Mouse (Mus musculus): ENCODE measurements at regions not wholly inside any gene's neighbourhood (a gene's known extent, or its start where the extent isn't known, plus 50 kb on each side); places are given as distances from the start of the nearest gene placed in this dataset.

DNA sequence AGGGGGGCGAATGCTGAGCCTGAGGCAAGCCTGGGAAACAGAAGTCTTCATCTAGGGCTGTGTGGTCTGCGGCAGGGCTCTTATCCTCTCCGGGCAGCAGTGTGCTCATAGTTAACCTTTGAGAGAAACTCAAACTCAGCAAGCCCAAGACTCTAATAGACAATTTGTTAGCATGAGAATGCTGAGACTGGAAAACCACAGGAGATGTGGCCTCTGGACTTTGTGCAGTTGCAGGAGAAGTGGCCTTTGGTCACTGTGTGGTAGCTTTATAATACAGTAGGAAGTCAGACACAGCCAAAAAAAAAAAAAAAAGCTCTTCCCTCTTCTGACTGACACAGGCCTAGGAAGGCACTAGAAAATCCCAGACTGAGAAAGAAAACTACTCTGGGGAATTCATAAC lies 228.2 kb downstream of the Pdcd6ip start:
- 81% methylated on average over 3 of the region's 3 CpGs for WGBS
- no peaks in the 10 kb centered on the region for H3K27me3 ChIP-seq
- no peaks in the 10 kb centered on the region for H3K4me1 ChIP-seq
- H3K27ac ChIP-seq = no peak overlapping the region
- H3K36me3 ChIP-seq = no peaks in the 10 kb centered on the region
- no peaks in the 10 kb centered on the region for H3K9me3 ChIP-seq (replicated peaks)
- no peak for ATAC-seq (replicated peaks; ENCODE audit: low FRiP score)
- H3K4me3 ChIP-seq (replicated peaks) = no peak overlapping the region
- H3K9ac ChIP-seq = no peak overlapping the region
- H3K4me2 ChIP-seq = no peak overlapping the region

DNA sequence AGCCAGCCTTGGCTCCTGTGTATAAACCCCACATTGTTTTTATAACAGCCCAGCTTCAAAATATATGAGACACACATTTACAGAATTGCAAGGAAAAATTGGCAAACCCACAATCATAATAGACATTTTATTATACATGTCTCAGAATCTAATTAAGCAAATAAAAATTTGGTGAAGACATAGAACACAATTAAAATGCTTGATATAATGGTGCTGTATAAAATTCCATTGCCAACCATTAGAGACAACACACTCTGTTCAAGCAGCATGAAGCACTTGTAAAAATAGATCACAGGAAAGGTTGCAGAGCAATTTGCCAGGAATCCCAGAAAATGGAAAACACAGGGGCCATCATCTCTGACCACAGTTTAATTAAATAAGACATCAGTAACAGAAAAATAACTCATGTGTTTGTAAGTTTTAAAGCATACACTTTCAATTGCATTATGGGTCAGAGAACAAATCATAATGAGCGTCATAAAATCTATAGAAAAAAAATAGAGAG lies 229.2 kb downstream of the Pdcd6ip start:
- Histone ChIP-seq H3K36me3 (no peaks in the 10 kb centered on the region), H3K4me2 (no peak overlapping the region), H3K9me3 (replicated peaks) (no peaks in the 10 kb centered on the region), H3K27me3 (no peaks in the 10 kb centered on the region), H3K4me3 (replicated peaks) (no peak overlapping the region), H3K9ac (no peak overlapping the region), H3K4me1 (no peaks in the 10 kb centered on the region), H3K27ac (no peak overlapping the region)
- no peak for ATAC-seq (replicated peaks; ENCODE audit: low FRiP score)
- 87% methylated on average over 1 of the region's 1 CpGs for WGBS

DNA sequence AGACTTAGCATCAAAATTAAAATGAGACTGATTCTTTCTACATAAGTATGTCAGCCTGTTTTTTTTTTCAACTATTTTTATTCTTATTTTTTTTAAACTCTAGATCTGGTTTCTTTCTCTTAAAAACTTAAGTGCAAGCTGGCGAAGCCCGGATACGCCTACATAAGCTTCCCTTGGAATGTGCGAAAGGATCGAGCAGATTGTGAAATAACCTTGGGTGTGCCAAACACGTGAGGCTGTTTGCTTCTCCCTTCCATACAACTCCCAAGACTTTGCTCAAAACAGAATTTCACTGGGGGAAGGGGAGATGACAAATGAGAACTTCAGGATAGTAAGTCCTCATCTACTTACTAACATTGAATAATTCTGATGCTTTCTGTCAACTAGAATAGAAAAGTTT lies 236.3 kb downstream of the Pdcd6ip start:
- 91% methylated on average over 6 of the region's 6 CpGs for WGBS

DNA sequence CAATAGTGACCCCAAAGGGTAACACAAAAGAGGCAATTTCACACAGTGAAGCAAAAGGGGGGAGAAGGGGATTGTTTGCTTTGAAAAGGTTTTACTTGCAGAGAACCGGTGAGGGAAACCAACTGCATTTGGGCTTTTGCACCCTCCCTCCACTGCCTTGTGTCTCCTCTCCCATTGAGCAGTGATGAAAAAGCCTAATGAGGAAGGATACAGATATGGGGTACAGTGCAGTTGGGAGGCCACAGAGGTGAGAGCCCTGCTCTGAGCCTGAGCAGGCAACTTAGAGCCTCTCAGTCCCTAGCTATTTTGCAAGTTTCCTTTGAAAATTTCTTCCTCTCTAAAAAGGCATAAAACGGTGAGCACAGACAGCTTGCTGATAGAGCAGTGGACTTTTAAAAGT lies 245.2 kb downstream of the Pdcd6ip start:
- 22% methylated on average over 2 of the region's 2 CpGs for WGBS
- H3K27me3 ChIP-seq = no peaks in the 10 kb centered on the region
- H3K9ac ChIP-seq = no peak overlapping the region
- no peaks in the 10 kb centered on the region for H3K36me3 ChIP-seq
- no peaks in the 10 kb centered on the region for H3K9me3 ChIP-seq (replicated peaks)
- no peaks in the 10 kb centered on the region for H3K4me1 ChIP-seq
- no peak for ATAC-seq (replicated peaks; ENCODE audit: low FRiP score)
- no peak overlapping the region for H3K4me2 ChIP-seq
- no peak overlapping the region for H3K27ac ChIP-seq
- no peak overlapping the region for H3K4me3 ChIP-seq (replicated peaks)

More for the DNA sequence above, 236.3 kb downstream of the Pdcd6ip start:
- Histone ChIP-seq H3K4me3 (replicated peaks) (no peak overlapping the region), H3K9me3 (replicated peaks) (no peaks in the 10 kb centered on the region), H3K4me1 (no peaks in the 10 kb centered on the region), H3K27ac (no peak overlapping the region), H3K27me3 (no peaks in the 10 kb centered on the region), H3K4me2 (no peak overlapping the region), H3K9ac (no peak overlapping the region), H3K36me3 (no peaks in the 10 kb centered on the region)
- ATAC-seq (replicated peaks; ENCODE audit: low FRiP score) = no peak

DNA sequence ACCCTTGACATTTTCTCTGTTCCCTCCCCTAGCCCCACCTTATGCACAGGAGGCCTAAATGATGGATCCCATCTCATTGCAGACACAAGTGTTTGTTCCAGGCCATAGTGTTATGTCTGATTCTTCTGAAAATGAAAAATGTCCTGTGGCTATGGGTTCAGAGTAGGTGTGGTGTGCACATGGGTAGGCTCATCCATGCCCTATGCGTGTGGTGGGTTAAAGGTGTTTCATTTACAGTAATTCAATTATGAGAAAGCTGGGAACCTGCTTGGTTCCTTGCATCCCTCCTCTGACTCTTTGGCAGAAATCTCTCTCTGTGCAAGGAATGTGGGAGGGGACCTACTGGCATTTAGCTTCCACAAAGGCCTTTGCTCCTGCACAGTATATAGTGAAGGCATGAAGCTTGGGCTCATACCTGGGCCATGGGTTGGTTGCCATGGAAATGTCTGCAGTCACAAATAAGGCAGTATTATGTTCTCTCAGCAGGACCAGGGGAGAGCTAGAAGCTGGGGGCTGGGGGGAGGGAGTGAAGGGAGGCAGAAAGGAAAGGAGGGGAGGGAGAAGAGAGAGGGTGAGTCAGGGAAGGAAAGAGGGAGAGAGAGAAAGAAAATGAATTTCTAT lies 245.7 kb downstream of the Pdcd6ip start:
- no peak overlapping the region for H3K4me2 ChIP-seq
- WGBS = 92% methylated on average over 1 of the region's 1 CpGs
- no peaks in the 10 kb centered on the region; the same call in 1 of the 2 replicates for H3K4me1 ChIP-seq

DNA sequence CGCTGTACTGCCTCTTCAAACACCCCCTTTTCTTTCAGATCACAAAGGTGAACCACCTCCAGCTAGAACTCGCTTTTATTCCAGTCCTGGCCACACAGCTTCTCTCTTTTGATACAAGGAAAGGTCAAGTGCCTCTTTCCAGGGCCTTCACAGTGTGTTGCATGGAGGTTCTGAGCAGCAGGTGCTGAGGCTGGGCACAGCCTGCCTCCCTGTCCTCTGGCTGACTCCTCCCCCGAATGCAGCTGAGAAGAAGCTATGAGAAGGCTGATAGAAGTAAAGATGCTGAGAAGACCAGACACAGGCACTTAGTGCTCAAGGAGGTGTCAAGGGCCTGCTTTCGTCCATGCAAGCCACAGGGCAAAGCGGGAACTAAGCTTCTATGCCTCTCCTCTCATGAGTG lies 248.2 kb downstream of the Pdcd6ip start:
- no peak overlapping the region for H3K27ac ChIP-seq
- H3K9ac ChIP-seq = no peak overlapping the region
- ATAC-seq (replicated peaks; ENCODE audit: low FRiP score) = no peak
- 81% methylated on average over 5 of the region's 5 CpGs for WGBS
- no peaks in the 10 kb centered on the region for H3K27me3 ChIP-seq
- no peak overlapping the region for H3K4me2 ChIP-seq
- no peaks in the 10 kb centered on the region for H3K36me3 ChIP-seq
- no peaks in the 10 kb centered on the region for H3K9me3 ChIP-seq (replicated peaks)
- H3K4me1 ChIP-seq = peaks cover 5% of the 10 kb centered on the region
- no peak overlapping the region for H3K4me3 ChIP-seq (replicated peaks)

More for the DNA sequence above, 245.7 kb downstream of the Pdcd6ip start:
- Histone ChIP-seq H3K4me3 (replicated peaks) (no peak overlapping the region), H3K36me3 (no peaks in the 10 kb centered on the region), H3K9me3 (replicated peaks) (no peaks in the 10 kb centered on the region), H3K27me3 (no peaks in the 10 kb centered on the region), H3K9ac (no peak overlapping the region), H3K27ac (no peak overlapping the region)
- ATAC-seq (replicated peaks; ENCODE audit: low FRiP score) = no peak

DNA sequence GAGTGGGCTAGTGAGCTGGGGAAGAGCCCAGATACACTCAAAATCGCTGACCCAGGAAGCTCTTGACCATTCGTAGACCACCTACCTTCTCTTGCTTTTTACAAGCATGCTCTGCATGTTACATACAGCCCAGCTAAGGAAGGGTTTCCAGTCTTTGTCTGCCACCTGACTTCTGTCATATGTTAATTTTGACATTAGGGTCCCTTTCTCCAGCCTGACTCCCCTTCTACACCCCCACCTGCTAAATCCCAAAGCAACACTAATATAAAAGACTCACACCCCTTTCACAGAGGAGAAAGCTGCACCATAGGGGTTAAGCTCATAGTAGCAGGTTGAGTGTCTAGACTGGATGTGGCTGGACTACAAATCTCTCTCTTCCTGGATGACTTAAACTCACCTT lies 248.8 kb downstream of the Pdcd6ip start:
- WGBS = 55% methylated on average over 2 of the region's 2 CpGs
- H3K36me3 ChIP-seq = no peaks in the 10 kb centered on the region
- no peak for ATAC-seq (replicated peaks; ENCODE audit: low FRiP score)

DNA sequence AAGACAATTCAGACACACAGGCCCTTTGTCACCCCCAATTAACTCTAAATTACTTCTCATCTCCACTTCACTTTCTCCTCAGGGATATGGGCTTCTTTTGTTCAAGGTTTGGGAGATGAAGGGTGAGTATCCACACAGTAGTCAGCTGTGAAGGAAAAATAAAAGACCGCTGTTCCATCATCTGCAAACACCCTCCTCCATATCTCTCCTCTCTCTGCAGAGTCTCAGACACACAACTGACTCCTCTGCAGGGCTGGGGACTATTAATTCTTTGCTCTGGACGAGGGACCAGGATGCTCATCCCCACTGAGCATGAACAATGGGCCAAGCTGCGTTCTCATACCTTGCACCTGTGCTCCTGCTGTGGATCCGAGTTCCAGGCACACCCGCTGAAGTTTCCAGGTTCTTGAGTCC lies 249.3 kb downstream of the Pdcd6ip start:
- H3K4me2 ChIP-seq = no peak overlapping the region
- no peaks in the 10 kb centered on the region for H3K9me3 ChIP-seq (replicated peaks)
- no peaks in the 10 kb centered on the region for H3K27me3 ChIP-seq
- H3K4me1 ChIP-seq = peaks cover 5% of the 10 kb centered on the region
- WGBS = 26% methylated on average over 5 of the region's 5 CpGs
- ATAC-seq (replicated peaks; ENCODE audit: low FRiP score) = no peak
- H3K36me3 ChIP-seq = no peaks in the 10 kb centered on the region
- H3K4me3 ChIP-seq (replicated peaks) = no peak overlapping the region
- H3K27ac ChIP-seq = no peak overlapping the region
- no peak overlapping the region for H3K9ac ChIP-seq

More for the DNA sequence above, 248.8 kb downstream of the Pdcd6ip start:
- H3K4me1 ChIP-seq = peaks cover 5% of the 10 kb centered on the region
- H3K27me3 ChIP-seq = no peaks in the 10 kb centered on the region
- no peaks in the 10 kb centered on the region for H3K9me3 ChIP-seq (replicated peaks)
- H3K4me2 ChIP-seq = no peak overlapping the region
- no peak overlapping the region for H3K4me3 ChIP-seq (replicated peaks)
- H3K9ac ChIP-seq = no peak overlapping the region
- H3K27ac ChIP-seq = no peak overlapping the region

DNA sequence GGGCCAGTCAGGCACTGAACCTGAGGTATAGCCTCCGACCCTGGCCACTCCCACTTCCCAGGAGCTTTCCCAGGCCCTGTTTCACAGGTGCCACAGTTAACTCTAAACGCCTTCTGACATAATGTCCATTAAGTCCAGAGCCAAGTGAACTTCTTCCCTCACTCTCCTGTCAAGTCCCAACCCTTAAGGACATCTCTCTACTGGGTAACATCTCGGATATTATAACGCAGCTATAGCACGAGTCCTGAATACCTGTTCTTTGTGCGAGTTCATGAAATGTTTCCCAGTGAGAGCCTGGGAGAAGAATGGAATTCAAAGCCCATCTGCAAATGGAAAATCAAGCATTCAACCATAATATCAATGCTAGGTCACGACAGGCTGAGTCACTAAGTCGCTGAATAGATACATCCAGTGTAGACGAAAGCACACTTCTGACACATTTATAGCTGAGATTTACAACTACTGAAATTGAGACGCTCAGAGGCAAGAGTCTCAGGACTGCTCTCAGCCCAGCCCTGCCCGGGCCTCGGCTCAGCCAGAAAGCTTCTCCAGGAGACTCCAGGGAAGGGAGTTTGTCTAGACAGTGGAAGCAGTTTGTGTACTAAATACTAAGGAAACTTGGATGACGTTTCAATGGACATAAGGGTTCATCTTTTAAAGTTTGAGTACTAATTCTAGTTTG lies 250.7 kb downstream of the Pdcd6ip start:
- peaks cover 5% of the 10 kb centered on the region for H3K4me1 ChIP-seq
- H3K27me3 ChIP-seq = no peaks in the 10 kb centered on the region
- H3K9ac ChIP-seq = no peak overlapping the region
- no peak overlapping the region for H3K27ac ChIP-seq
- peak; percentile 93 for ATAC-seq (replicated peaks; ENCODE audit: low FRiP score)
- no peak overlapping the region for H3K4me2 ChIP-seq
- no peak overlapping the region for H3K4me3 ChIP-seq (replicated peaks)
- WGBS = 28% methylated on average over 13 of the region's 13 CpGs
- H3K9me3 ChIP-seq (replicated peaks) = no peaks in the 10 kb centered on the region
- H3K36me3 ChIP-seq = no peaks in the 10 kb centered on the region

DNA sequence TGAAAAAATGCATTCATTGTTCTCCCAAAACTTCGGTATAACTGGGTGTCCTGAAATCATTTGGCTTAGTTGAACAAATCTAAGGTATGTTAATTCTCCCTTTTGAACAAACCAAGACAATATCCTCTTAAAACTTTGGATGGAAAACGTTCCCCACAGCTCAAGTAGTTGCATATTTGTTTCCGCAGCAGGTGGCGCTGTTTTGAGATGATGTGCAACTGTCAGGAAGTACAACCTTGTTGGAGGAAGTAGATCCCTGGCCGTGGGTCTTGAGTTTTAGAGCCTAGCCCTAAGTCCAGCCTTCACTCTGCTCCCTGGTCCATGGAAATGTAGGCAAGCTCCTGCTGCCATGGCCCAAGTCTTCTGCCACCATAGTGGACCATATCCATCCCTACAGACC lies 252.5 kb downstream of the Pdcd6ip start:
- Histone ChIP-seq H3K27ac (no peak overlapping the region), H3K36me3 (no peaks in the 10 kb centered on the region), H3K4me3 (replicated peaks) (no peak overlapping the region), H3K27me3 (no peaks in the 10 kb centered on the region), H3K9ac (no peak overlapping the region), H3K9me3 (replicated peaks) (no peaks in the 10 kb centered on the region), H3K4me2 (no peak overlapping the region), H3K4me1 (peaks cover 5% of the 10 kb centered on the region)
- ATAC-seq (replicated peaks; ENCODE audit: low FRiP score) = no peak
- 93% methylated on average over 5 of the region's 5 CpGs for WGBS

DNA sequence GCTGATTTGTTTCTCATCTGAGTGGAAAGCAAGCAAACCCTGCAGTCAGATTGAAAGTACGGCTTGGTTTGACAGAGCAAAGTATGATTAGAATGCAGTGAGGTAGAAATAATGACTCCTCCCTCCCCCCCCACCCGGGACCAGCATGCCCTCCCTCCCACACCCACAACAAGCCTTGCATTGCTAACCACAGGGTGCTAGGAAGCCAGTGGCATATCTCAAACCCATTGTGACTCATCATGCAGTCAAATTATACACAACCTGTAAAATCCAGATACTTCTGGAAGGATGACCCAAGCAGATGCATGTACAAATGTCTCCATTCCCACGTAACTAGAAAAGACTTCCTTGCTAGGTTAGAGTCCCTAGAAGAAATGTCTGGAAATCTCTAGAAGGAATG lies 254.8 kb downstream of the Pdcd6ip start:
- no peak overlapping the region for H3K9ac ChIP-seq
- peaks cover 5% of the 10 kb centered on the region for H3K4me1 ChIP-seq
- H3K27ac ChIP-seq = no peak overlapping the region
- 72% methylated on average over 3 of the region's 3 CpGs for WGBS
- no peak overlapping the region for H3K4me3 ChIP-seq (replicated peaks)
- ATAC-seq (replicated peaks; ENCODE audit: low FRiP score) = no peak
- no peaks in the 10 kb centered on the region for H3K27me3 ChIP-seq
- H3K4me2 ChIP-seq = no peak overlapping the region
- no peaks in the 10 kb centered on the region for H3K36me3 ChIP-seq
- H3K9me3 ChIP-seq (replicated peaks) = no peaks in the 10 kb centered on the region

DNA sequence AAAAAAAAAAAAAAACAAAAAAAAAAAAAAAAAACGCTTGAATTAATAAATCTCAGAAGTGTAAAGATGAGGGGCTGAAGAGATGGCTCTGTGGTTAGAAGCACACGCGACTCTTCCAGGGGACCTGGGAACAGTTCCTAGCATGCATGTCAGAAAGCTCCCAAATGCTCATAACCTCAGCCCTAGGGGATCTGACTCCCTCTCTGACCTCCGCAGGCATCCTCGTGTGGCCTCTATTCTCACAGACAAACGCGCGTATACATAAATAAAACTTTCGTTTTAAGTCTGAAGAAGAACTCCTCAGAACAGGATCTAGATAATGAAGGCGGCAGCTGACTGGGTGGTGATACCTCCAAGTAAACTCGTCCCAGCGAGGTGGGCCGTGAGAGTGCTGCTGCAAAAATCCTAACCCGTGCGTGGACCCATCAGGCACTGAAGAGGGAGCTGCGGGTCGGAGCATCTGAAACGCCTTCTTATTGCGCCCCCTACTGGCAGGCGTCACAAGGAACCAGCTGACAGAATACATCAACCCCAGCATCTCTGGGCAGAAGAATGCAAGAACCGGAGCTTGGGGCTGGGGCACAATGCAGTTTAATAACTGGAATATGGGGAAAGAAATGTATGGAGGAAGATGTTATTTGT lies 266.2 kb downstream of the Pdcd6ip start:
- peak overlapping the region; percentile 45 for H3K4me3 ChIP-seq (replicated peaks)
- H3K9ac ChIP-seq = no peak overlapping the region; the same call in 1 of the 2 replicates
- 8% methylated on average over 21 of the region's 21 CpGs for WGBS
- H3K36me3 ChIP-seq = no peaks in the 10 kb centered on the region
- H3K9me3 ChIP-seq (replicated peaks) = no peaks in the 10 kb centered on the region
- 0 out of 2 replicates have a peak, but pooled peaks cover 2% of the 10 kb centered on the region for H3K4me1 ChIP-seq
- ATAC-seq (replicated peaks; ENCODE audit: low FRiP score) = peak; percentile 68; the same call in 1 of the 2 replicates
- peak overlapping the region; percentile 64 for H3K4me2 ChIP-seq
- 0 out of 2 replicates have a peak, but pooled peaks cover 9% of the 10 kb centered on the region for H3K27me3 ChIP-seq
- no peak overlapping the region for H3K27ac ChIP-seq

All from kidney, embryonic 15.5 days (tissue).